Mouse (Mus musculus): ENCODE results near the gene Leng9.

- TF ChIP-seq CTCF (IDR thresholded peaks at IDR 0.05; ENCODE audit: extremely low read depth, insufficient read depth, insufficient read length, insufficient replicate concordance) = no peak
- no peak for TF ChIP-seq POLR2A (IDR thresholded peaks at IDR 0.05; ENCODE audit: low read depth, low read length)
Measured at GRCm38 (mm10) chr7:4119976-4120921, 29.9 kb downstream of the Leng9 start.
